Mouse (Mus musculus): ENCODE measurements around the gene Il1a. TPM values are rescaled to one million over a fixed set of nuclear protein-coding genes. Genes with fewer than 3 reads are reported as not detected.

Il1a gene
- not detected for total RNA-seq (2023)

DNA sequence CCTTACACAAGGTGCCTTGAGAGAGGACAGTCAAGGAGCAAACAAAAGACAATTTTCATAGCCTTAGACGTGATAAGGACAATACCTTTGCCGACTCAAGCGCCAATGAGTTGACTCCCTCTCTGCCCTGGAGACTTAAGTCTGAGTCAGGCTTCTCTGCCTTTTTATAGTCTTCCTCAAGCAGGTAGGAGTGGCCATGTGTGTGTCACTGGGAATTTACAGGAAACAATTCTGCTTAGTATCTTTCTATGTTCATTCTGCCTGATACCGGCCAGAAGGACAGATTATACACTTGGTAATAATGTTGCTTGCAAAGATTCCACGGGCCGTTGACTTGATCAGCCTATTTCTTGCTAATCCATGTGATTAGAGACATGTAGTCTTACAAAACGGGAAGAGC, at the start of gene Il1a:
Gene Il1a (minus strand): TSS at position 137 of the 400 bp plus-strand sequence.

DNA sequence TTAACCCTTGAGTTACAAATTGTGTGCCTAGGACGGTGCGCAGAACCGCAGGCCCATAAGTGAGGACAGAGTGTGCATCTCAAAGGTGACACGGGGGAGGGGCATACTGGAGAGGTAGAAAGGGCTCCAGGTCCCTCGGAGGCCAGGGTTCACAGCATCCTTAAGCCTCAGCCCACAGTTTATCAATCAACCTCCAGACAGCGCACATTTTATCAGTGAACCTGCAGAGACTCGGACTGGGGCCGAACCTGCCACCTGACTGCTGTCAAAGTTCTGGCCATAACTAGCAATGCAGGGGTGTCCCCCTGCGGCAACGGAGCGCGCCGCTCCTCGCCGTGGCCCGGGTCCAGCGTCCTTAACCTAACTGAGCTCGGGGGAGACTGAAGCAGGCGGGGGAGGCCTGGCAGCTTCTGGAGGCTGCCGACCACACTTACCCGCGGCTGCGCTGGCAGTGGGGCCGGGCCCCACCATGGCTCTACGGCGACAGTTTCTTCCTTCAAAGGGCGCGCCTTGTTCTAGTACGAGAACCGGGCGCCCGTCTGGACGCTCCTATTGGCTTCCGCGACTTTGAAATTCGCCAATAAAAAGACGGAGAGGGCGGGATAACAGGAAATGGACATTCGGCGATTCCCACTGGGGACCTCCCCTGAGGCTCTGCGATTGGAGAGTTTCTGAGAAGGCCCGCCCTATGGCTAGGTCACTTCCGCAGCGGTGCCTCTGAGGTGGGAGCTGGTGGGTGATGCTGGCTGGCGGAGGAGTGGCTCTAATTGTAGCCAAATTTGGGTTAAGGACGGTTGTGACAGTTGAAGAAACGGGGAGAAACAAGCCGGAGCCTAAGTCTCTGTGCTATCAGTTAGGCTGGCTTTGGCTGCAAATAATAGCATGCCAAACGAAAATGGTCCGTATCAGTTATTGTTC, 12.8 kb downstream of the Il1a start, which contains the start of gene Ckap2l:
Gene Ckap2l (minus strand): TSS at position 542 of the 918 bp plus-strand sequence.

Other genes starting within 250 kb of the Il1a start
- gene Ttl, start 244.0 kb downstream of the Il1a start, total RNA-seq (2023), result 5.4 TPM
- gene Polr1b, start 209.0 kb downstream of the Il1a start, total RNA-seq (2023), result 48.7 TPM
- 14.9 TPM for gene Chchd5, start 180.3 kb downstream of the Il1a start, total RNA-seq (2023)
- gene Slc20a1, start 111.2 kb downstream of the Il1a start, total RNA-seq (2023), result 307 TPM
- gene Ckap2l, start 12.8 kb downstream of the Il1a start, total RNA-seq (2023), result 0.89 TPM
- 9.2 TPM for gene Il1b, start 61.2 kb upstream of the Il1a start, total RNA-seq (2023)
- not detected for gene F830045P16Rik, start 226.6 kb upstream of the Il1a start, total RNA-seq (2023)